Mouse (Mus musculus) hindbrain, embryonic 15.5 days (tissue): Measurements from ENCODE around the gene Gm45208. TPM values are rescaled to one million over a fixed set of nuclear protein-coding genes. Genes with fewer than 3 reads are reported as not detected.

Experiments
- ATAC-seq: fragments of 200-750 bp; cut with Nextera tagmentation; 2 replicates; pipeline ENCODE4 v1.8.0; 2017; ENCODE audit warnings: low read depth, moderate number of reproducible peaks, moderate TSS enrichment; ENCODE audit not compliant: low FRiP score
- H3K27ac ChIP-seq: fragments of 300-500 bp; sonication (generic); replicated peaks from 2 replicates; pipeline ENCODE4 v1.5.1; 2015; ENCODE audit warnings: mild to moderate bottlenecking, inconsistent platforms
- H3K27me3 ChIP-seq: fragments of 300-500 bp; sonication (generic); 2 replicates; pipeline ENCODE4 v1.6.1; 2015; ENCODE audit warnings: control low read depth, inconsistent platforms
- H3K36me3 ChIP-seq: fragments of 300-500 bp; sonication (generic); 2 replicates; pipeline ENCODE4 v1.6.1; 2015; ENCODE audit warnings: control low read depth, inconsistent platforms
- H3K4me1 ChIP-seq: fragments of 300-500 bp; sonication (generic); replicated peaks from 2 replicates; pipeline ENCODE4 v1.6.1; 2015; ENCODE audit warnings: control low read depth, inconsistent platforms
- H3K4me2 ChIP-seq: fragments of 300-500 bp; sonication (generic); 2 replicates; pipeline ENCODE4 v1.6.1; 2015; ENCODE audit warnings: moderate library complexity, mild to moderate bottlenecking, inconsistent platforms
- H3K4me3 ChIP-seq: fragments of 300-500 bp; sonication (generic); 2 replicates; pipeline ENCODE4 v1.5.1; 2015; ENCODE audit warnings: mild to moderate bottlenecking, inconsistent platforms
- H3K9ac ChIP-seq: fragments of 300-500 bp; sonication (generic); 2 replicates; pipeline ENCODE4 v1.6.1; 2015; ENCODE audit warnings: inconsistent platforms
- H3K9me3 ChIP-seq: fragments of 300-500 bp; sonication (generic); 2 replicates; pipeline ENCODE4 v1.6.1; 2016; ENCODE audit warnings: control low read depth, inconsistent platforms
- WGBS: fragments of 180-500 bp; shearing (Covaris S2); methylation state at CpG from one replicate; pipeline ENCODE4 v1.1.7; 2015; 5-methylcytosine and 5-hydroxymethylcytosine counted together
- polyA plus RNA-seq: library from polyadenylated mRNA; unstranded; fragments of >200 nt; fragmentation: Nextera tagmentation; extraction: Ambion mirVana; gene quantifications from 2 replicates; pipeline ENCODE4 v1.2.1, GENCODE M21; 2015

The Gm45208 gene
- polyA plus RNA-seq, 1 experiment from 2014 or later = not detected

- peak overlapping the region; percentile 62 for H3K9ac ChIP-seq
- no peaks in the 10 kb centered on the region for H3K9me3 ChIP-seq
- peak overlapping the region; percentile 66 for H3K27ac ChIP-seq
- peak overlapping the region; percentile 67 for H3K4me2 ChIP-seq
- peaks cover 28% of the 10 kb centered on the region for H3K4me1 ChIP-seq
- WGBS = 24% methylated on average over 20 of the region's 21 CpGs
- H3K27me3 ChIP-seq = no peaks in the 10 kb centered on the region
- H3K4me3 ChIP-seq = peak overlapping the region; percentile 69
- no peak; the same call in 1 of the 2 replicates for ATAC-seq
- peaks cover 14% of the 10 kb centered on the region for H3K36me3 ChIP-seq
These were observed 40.8 kb downstream of the Gm45208 start for GRCm38 (mm10) chrX:7762921-7763197.

DNA sequence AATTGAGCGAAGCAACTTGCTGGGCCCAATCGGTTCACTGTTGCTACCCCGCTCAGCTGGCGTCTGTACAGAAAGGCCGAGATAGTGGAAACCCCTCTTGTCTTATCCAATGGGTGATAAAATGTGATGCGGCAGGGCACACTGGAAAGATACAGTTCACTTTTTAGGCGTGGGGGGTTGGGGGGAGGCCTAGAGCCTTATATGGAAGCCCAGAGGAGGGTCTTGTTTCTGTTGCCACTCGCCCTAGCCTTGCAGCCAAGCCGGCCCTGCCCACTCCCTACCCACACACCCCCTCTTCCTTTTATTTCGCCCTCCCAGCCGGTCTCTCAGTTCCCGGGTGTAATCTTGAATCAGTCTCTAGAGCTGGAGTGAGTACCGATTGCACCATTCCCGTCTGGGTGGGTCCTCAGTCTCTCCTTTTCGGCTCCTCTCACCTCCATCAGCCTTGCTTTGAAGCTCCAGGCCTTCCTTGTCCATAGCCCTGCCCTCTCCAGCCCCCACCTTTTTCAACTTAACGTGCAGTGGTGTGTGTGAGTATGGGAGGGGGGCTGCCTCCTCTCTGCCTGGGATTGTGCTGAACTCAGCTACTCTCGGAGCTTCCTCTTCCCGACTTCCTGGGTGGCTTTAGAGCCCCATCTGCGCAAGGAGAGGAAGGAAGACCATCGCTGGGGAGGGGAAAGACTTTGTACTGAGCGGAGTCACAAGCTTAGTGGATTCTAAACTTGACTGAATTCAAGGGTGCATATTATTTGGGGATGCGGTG is 41.8 kb downstream of the Gm45208 start:
- peaks cover 28% of the 10 kb centered on the region for H3K4me1 ChIP-seq
- ATAC-seq = peak; percentile 27; the same call in 1 of the 2 replicates
- peak overlapping the region; percentile 30; the same call in 1 of the 2 replicates for H3K27ac ChIP-seq
- H3K4me3 ChIP-seq = peak overlapping the region; percentile 69
- H3K36me3 ChIP-seq = peaks cover 22% of the 10 kb centered on the region
- H3K4me2 ChIP-seq = peak overlapping the region; percentile 67
- no peaks in the 10 kb centered on the region for H3K27me3 ChIP-seq
- H3K9ac ChIP-seq = peak overlapping the region; percentile 62
- WGBS = 15% methylated on average over 22 of the region's 22 CpGs
- no peaks in the 10 kb centered on the region for H3K9me3 ChIP-seq

DNA sequence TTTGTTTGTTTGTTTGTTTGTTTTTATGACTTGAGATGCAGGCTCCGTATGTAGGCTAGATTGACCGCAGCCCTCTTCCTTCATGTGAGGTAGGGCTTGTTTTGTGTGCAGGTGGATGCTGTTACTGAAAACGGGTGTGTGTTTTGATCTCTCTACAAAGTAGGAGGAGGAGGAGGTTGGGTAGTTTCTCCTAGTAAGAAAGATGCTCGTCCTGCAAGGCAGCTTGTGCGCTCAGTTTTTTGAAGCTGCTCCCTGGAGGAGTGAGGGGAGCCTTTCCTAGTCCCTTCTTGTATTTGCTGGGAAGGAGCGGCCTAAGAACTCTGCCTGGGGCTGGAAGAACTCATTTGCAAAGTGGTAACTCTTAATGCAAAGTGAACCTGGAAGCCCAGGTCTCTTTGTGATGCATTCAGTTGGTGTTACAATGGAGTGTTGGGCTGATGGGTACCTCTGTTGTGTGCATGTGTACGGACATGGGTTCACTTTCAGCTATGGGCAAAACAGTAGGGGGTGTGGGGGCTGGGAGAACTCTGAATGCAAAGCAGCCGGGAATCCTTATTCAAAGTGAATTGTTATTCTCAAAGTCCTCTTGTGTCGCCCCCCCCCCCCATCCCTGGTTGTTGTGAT is 42.7 kb downstream of the Gm45208 start:
- 17% methylated on average over 9 of the region's 9 CpGs for WGBS

GRCm38 (mm10) chrX:7765281-7765670 is 43.2 kb downstream of the Gm45208 start:
- no peaks in the 10 kb centered on the region for H3K27me3 ChIP-seq
- H3K4me2 ChIP-seq = peak overlapping the region; percentile 67
- H3K36me3 ChIP-seq = peaks cover 22% of the 10 kb centered on the region
- H3K9ac ChIP-seq = peak overlapping the region; percentile 33
- 31% methylated on average over 13 of the region's 13 CpGs for WGBS
- peaks cover 28% of the 10 kb centered on the region for H3K4me1 ChIP-seq
- no peaks in the 10 kb centered on the region for H3K9me3 ChIP-seq
- ATAC-seq = no peak
- no peak overlapping the region for H3K27ac ChIP-seq
- peak overlapping the region; percentile 69 for H3K4me3 ChIP-seq

More for the DNA sequence above, 42.7 kb downstream of the Gm45208 start:
- H3K4me3 ChIP-seq = peak overlapping the region; percentile 69
- no peaks in the 10 kb centered on the region for H3K27me3 ChIP-seq
- peaks cover 28% of the 10 kb centered on the region for H3K4me1 ChIP-seq
- ATAC-seq = no peak
- H3K27ac ChIP-seq = no peak overlapping the region
- no peaks in the 10 kb centered on the region for H3K9me3 ChIP-seq
- peaks cover 22% of the 10 kb centered on the region for H3K36me3 ChIP-seq
- H3K4me2 ChIP-seq = peak overlapping the region; percentile 67
- 0 out of 2 replicates have a peak overlapping the region, but pooled peaks have one; percentile 33 for H3K9ac ChIP-seq

- H3K36me3 ChIP-seq = peaks cover 22% of the 10 kb centered on the region
- H3K27ac ChIP-seq = no peak overlapping the region
- peak overlapping the region; percentile 69 for H3K4me3 ChIP-seq
- ATAC-seq = peak; percentile 17; the same call in 1 of the 2 replicates
- H3K4me2 ChIP-seq = peak overlapping the region; percentile 67
- no peaks in the 10 kb centered on the region for H3K27me3 ChIP-seq
- WGBS = 20% methylated on average over 11 of the region's 11 CpGs
- H3K4me1 ChIP-seq = peaks cover 28% of the 10 kb centered on the region
- H3K9me3 ChIP-seq = no peaks in the 10 kb centered on the region
- peak overlapping the region; percentile 33 for H3K9ac ChIP-seq
These were observed 43.7 kb downstream of the Gm45208 start for GRCm38 (mm10) chrX:7765764-7766163.

DNA sequence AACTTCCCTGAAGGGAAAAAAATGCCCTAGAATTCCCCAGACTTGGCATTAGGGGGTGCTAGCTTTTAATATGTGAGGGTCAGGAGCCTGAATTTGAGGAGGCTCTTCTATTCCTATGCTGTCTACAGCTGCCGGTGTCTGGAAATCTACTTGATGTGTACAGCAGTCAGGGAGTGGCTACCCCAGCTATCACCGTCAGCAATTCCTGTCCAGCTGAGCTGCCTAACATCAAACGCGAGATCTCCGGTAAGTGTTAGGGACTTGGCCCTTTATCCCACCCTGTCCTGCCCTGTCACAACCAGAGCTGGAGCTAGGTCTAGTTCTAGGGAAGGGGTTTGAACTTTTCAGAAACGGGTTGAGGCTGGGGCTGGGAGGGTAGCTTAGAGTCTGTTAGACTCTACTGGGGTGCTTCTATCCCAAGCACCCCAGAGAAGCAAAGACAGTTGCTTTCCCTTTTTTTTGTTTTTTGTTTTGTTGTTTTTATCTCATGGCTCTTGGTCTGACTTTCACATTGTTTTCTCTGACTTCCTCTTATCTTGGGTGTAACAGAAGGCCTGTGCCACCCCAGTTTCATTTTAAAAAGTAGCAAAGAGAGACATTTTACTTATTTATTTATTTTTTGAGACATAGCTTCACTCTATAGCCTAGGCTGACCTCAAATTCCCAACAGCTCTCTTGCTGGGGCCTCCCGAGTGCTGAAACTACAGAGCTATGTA is 47.4 kb downstream of the Gm45208 start:
- Histone ChIP-seq H3K9me3 (no peaks in the 10 kb centered on the region), H3K4me3 (no peak overlapping the region), H3K27me3 (no peaks in the 10 kb centered on the region), H3K36me3 (peaks cover 22% of the 10 kb centered on the region), H3K27ac (no peak overlapping the region), H3K9ac (no peak overlapping the region), H3K4me1 (peaks cover 18% of the 10 kb centered on the region), H3K4me2 (no peak overlapping the region)
- WGBS = 88% methylated on average over 7 of the region's 7 CpGs
- no peak for ATAC-seq

- Histone ChIP-seq H3K4me3 (no peak overlapping the region), H3K36me3 (0 out of 2 replicates have a peak, but pooled peaks cover 8% of the 10 kb centered on the region), H3K4me1 (no peaks in the 10 kb centered on the region), H3K27me3 (no peaks in the 10 kb centered on the region), H3K9ac (no peak overlapping the region), H3K27ac (no peak overlapping the region), H3K4me2 (no peak overlapping the region), H3K9me3 (no peaks in the 10 kb centered on the region)
- ATAC-seq = no peak
- 47% methylated on average over 2 of the region's 2 CpGs for WGBS
These were observed 50.7 kb downstream of the Gm45208 start for GRCm38 (mm10) chrX:7772766-7773165.

DNA sequence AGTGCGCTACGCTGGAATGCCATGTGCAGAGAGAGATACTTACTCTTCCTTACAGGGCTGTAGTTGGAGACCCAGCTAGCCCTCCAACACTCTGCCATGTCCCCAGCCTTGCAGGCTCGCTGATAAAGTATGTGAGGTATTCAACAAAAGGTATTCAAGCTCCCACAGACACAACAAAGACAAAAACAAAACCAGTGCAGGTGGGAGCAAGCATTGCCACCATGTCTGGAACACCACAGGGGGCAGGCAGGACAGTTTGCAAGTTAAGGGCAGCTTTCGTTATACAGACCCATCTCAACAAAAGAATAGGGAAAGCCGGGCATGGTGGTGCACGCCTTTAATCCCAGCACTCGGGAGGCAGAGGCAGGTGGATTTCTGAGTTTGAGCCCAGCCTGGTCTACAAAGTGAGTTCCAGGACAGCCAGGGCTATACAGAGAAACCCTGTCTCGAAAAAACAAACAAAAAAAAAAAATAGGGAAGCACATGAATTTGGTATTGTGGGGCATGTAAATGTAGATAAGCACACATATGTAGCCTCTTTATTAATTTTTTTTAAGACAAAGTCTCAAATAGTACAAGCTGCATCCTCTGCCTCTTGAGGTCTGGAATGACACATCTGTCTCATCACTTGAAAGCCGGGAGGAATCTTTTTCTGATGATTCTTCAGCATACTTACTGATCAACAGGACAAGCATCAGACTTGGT is 53.6 kb downstream of the Gm45208 start:
- H3K4me3 ChIP-seq = no peak overlapping the region
- no peak overlapping the region for H3K4me2 ChIP-seq
- WGBS = 72% methylated on average over 9 of the region's 9 CpGs
- H3K27ac ChIP-seq = no peak overlapping the region
- H3K4me1 ChIP-seq = no peaks in the 10 kb centered on the region
- ATAC-seq = no peak
- no peaks in the 10 kb centered on the region for H3K9me3 ChIP-seq
- H3K9ac ChIP-seq = no peak overlapping the region
- no peaks in the 10 kb centered on the region for H3K36me3 ChIP-seq
- no peaks in the 10 kb centered on the region for H3K27me3 ChIP-seq

- Histone ChIP-seq H3K4me1 (no peaks in the 10 kb centered on the region), H3K4me3 (no peak overlapping the region), H3K9me3 (no peaks in the 10 kb centered on the region), H3K27ac (no peak overlapping the region), H3K9ac (no peak overlapping the region), H3K36me3 (no peaks in the 10 kb centered on the region), H3K4me2 (no peak overlapping the region), H3K27me3 (no peaks in the 10 kb centered on the region)
- WGBS = 49% methylated on average over 8 of the region's 8 CpGs
- ATAC-seq = peak; percentile 59; the same call in 1 of the 2 replicates
These were observed 54.5 kb downstream of the Gm45208 start for GRCm38 (mm10) chrX:7776329-7777082.

GRCm38 (mm10) chrX:7778450-7779244 is 56.6 kb downstream of the Gm45208 start:
- WGBS = 77% methylated on average over 7 of the region's 7 CpGs

More at GRCm38 (mm10) chrX:7778450-7779244, 56.6 kb downstream of the Gm45208 start:
- H3K4me2 ChIP-seq = no peak overlapping the region
- H3K9me3 ChIP-seq = no peaks in the 10 kb centered on the region
- no peaks in the 10 kb centered on the region for H3K4me1 ChIP-seq
- H3K27me3 ChIP-seq = no peaks in the 10 kb centered on the region
- ATAC-seq = no peak
- H3K36me3 ChIP-seq = no peaks in the 10 kb centered on the region
- no peak overlapping the region for H3K27ac ChIP-seq
- H3K9ac ChIP-seq = no peak overlapping the region
- no peak overlapping the region for H3K4me3 ChIP-seq
